Mouse (Mus musculus): ENCODE measurements at regions not wholly inside any gene's neighbourhood (a gene's known extent, or its start where the extent isn't known, plus 50 kb on each side); places are given as distances from the start of the nearest gene placed in this dataset.
A peak's percentile ranks its signal among the peaks of the same experiment; 100 is the strongest.
"Not testable (repeated sequence)": the region's sequence is repeated elsewhere in the genome, so short reads cannot be mapped to it uniquely, and the experiment has no call there.

DNA sequence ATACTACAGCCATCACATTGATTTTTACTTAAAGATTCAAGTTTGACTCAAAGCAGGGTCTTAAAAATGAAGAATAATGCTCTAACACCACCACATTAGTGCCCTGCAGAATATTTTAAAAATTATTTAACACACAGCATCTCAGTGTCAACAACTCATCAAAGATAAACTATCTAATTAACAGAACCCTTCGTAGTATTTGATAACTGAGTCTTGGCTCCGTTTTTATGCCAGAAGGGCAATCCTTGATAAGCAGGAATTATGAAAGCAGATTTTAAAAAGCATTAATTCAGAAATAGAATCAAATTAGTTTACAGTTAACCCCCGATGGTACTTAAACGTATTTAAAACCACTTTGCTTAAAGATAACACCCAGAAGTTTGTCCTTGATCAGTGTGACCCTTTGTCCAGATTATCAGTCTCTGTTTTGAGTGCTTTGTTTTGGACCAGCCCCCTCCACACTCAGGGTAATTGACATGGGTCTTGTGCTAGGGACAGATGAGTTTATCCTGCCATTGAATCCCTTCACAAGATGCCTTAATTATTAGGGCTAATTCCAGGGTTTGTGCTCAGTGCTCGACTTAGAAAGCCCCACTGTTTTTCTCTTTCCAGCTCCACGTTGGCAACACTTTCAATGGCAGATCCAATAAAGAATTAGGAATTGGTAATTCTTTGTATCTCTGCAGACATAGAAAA, 69.4 kb upstream of the Dph6 start:
- DNase-seq: no peak

DNA sequence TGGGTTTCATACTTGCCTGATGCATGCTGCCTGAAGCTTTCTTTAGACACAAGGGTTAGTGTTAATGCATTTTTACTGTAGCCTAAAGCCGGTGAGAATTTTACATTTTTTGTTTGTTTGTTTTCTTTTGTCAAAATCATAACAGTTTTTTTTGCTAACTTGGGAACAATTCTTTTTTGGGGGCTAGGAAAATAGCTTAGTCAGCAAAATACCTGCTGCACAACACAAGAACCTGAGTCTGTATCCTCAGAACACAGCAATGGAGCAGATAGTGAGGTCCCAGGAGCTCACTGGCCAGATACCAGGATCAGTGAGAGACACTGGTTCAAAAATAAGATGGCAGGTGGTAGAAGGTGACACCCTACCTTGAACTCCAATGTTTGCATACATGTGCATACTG, 72.4 kb upstream of the Dph6 start:
- DNase-seq: no peak

DNA sequence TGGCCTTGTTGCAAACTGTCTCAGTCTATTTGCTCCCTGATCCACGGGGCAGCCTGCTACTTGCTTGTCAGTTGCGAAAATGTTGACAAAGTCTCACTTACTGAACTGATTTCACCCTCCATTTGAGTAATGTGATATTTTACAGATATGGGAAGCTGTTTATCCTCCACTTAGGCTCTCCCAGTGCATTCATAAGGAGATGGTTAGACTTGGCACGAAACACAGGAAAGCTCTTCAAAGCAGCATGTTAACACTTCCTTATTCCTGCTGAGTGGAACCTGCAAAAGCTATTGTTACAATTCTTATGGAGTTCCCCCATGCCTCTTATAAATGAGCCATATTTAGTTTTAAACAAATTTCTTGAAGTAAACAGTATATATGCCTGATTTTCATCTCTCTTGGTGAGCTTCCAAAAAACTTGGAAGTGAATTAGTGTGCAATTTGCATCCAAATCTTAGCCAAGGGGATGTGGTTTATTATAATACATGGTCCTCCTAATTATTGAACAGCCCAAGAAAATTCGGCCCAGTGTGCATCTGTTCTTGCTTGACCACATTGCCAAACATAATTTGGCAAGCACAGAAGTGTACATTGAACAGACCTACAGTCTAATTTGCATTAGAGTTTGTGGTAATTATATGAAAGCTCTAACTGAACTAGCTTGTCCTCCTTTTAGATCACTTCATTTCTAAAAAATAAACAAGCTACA, 80.3 kb upstream of the Dph6 start:
- DNase-seq: no peak

DNA sequence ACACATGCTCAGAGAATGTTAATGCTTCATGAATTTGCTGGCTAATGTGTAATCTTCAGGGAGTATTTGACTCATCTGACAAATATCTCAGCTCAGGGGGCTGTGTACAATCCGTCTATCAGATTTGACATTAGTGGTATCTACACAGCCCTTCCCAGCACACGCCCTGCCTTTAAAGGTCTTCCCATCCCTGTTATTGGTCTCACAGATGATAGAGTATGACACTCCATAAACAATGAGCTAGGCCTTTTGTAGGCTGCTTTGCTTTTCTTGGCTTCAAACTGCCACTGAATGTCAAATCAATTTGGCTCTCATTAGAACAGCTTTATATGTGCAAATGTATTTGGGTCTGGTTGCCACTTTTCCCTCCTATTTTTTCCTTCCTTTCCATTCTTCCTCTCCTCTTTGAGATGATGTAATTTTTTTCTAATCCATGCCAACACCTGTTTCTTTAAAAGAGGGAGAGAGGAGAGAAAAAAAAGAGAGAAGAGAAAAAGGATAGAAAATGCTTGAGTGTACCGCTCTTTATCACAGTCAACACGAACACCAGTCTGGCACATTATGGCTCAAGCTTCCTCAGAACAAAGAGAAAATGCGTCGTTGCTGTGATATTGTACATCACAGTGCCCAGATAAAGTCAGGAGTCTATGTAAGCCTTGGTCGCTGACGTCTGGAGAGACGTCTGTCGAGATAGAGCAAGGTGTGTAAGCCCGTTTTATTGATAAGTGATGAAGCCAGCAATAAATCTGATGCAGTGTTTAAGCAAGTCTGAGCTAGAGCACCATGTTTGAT, 84.9 kb upstream of the Dph6 start:
- no peak for DNase-seq

DNA sequence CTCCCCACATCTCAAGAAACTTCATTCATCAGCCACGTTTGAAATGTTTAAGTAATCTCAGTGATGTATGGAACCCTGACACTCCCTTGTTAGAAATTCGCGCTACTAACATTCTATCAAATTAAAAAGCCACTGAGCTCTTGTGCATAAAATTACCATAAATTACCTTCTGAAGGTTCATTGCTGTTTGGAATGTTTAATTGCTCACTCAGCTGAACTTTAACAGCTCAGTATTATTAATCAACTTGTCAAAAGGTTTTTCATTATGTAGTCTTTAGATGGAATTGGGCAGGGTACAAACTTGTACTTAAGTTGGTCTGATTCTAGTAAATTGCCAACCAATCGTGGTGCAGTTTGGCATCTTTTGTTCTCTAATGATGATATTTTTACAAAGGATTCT, 108.5 kb upstream of the Dph6 start:
- no peak for DNase-seq

DNA sequence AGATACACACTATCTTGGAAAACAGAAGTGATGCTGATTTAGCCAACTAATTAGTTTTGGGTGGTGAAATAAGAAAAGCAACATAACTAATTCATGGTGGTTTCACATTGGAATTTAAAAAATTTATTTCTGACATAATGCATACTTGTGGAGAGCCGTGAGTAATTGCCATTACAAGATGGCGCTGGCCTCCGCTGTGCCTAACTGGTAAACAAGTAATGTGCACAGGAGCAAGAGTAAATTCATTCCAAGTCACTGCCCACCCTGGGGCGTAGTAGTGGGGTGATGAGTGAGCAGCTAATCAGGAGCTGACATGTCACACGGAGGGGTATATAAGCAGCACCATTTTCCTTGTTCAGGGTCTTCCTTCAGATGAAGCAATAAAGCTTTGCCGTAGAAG, 119.0 kb upstream of the Dph6 start:
- DNase-seq: not testable (repeated sequence)

DNA sequence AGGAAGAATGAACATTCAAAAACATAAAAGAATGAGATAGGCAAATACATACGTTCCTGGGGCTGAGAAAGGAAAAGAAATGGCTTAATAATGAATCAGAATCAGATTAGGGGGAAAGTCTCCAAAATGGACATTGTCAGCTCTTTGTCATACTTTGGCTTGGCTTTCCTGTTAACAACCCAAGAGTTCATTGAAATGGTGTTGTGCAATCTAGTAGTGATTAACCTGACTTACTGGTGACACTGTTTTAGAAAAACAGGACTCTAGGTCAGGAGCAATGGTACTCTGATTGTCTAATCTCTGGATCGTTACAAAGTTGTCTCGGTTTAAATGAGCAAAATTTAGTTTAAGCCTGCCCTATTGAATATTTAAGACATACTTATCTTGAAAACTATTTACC, 119.5 kb upstream of the Dph6 start:
- no peak for DNase-seq

DNA sequence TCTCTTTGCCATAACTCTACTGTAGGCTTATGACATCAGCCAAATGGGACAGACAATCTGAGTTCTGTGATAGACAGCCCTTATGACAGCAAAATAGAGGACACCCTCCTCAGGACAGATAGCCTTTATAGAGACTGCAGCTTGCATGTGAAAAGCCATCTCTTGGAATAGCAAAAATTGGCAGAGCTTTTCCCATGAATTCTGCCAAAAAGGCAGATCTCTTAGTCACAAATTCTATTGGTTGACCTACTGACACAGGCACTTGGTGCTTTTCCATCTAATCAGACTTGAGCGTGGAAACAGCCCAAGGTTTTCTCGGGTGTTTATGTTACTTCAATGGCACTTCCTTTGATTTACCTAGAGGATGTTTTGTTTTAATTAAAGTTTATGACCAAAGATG, 120.8 kb upstream of the Dph6 start:
- peak; percentile 24 for DNase-seq

DNA sequence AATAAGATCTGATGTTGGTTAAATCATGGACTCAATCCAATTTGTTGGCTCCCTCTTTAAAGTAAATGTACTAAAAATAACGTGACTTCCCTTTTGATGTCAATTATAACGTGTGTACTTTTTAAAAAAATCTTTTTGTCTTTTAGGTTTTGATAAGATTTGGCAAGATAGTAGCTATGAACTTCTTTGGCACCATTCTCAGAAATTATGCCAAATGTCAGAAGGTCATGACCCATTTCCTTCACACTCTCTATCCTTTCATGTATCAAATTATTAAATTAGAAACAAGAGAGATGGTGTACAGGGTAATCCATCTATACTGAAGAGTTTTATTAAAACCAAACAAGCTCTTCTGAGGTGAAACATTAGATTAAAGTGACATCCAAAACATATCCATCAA, 121.4 kb upstream of the Dph6 start:
- no peak for DNase-seq

DNA sequence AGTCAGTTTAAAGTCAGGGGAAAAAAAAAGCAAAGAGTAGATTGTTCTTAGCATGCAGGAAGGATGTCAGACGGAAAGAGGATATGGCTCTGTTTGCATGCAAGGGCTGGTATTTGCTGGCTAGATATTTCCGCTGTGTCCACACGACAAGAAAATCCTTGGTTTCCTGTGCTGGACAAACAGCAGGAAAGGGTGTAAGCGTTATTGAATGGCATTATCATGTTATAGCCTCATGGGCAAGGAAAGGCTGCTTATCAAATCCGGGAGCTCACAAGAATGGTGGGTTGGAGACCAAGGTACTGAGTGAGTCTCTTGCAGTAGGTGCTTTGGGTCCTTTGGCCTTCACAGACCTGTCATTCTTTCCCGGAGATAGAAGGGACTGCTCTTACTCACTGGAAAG, 127.7 kb upstream of the Dph6 start:
- peak; percentile 18 for DNase-seq

DNA sequence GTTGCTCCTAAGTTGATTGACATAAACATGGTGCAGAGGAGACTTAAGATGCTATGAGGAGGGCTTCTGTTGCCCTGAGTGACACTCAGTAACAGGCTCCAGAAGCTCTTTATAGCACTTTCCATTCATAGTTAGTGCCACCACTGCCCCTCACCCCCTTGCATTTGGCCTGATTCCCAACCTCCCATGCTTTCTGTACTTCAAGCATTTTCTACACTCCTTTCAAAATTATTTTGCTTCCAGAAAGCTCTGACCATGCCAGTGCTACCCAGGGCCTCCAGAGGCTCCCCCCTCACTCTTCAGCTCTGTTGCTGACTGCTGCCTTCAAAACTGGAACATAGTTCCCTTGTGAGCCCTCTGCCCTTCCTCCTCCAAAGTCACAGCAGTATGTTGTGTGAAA, 129.4 kb upstream of the Dph6 start:
- peak; percentile 27 for DNase-seq

DNA sequence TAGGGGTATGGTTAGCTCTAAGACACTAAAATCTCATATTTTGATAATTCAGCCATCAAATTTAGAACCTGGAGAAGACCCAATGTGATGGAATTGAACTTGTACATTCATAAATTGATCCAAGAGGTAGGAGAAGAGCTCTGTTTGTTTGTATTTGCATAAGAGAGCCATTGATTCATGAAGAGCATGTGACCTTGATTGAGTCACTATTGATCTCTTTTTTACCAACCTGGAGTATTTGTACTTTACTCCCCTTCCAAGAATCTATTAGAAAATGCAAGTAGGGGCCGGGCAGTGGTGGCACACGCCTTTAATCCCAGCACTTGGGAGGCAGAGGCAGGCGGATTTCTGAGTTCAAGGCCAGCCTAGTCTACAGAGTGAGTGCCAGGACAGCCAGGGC, 133.5 kb upstream of the Dph6 start:
- DNase-seq: no peak

DNA sequence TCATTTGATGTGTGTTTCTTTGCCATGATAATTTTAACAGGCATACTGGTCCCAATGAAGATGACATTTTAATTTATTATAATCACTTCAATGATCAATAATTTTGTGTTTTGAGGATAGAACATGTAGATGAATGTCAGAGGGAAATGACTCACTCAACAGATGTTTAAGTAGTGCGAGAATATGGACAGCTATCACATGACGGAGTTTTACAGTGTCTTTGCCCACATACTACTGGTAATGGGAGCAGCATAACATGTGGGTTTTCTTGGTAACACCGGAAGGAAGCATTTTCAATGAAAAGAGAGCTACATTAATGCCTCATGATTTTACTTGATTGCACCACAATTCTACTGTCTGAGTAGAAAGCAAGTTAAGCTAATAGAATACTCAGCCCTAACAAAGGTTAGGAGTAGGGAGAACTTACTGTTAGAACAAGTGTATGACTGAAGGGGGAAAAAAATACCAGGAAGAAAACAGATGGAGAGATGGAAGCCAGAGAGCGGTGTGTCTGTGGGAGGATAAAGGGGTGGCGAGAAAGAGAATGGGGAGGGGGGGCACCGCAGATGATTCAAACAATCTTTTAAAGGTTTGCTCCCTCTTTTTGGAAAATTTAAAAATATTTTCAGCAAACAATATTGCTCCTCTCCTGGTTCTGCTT, 142.0 kb upstream of the Dph6 start:
- no peak for DNase-seq

DNA sequence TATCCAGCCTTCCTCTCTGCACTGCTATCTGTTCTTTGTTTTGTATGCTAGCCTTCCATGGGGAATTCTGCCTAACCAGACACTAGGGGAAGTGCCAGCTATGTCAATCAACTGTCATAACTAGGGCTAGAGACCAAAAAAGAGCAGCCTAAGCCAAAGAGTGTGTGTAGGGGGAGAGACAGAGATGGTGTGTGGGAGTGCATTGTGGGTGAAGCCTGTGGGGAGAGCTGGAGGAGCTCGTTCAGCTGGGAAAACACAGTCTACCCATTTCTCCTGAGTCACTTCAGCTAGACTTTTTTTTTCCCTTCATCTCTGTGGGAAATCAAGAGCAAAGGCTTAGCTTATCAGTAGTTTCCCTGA, 142.5 kb upstream of the Dph6 start:
- no peak for DNase-seq

DNA sequence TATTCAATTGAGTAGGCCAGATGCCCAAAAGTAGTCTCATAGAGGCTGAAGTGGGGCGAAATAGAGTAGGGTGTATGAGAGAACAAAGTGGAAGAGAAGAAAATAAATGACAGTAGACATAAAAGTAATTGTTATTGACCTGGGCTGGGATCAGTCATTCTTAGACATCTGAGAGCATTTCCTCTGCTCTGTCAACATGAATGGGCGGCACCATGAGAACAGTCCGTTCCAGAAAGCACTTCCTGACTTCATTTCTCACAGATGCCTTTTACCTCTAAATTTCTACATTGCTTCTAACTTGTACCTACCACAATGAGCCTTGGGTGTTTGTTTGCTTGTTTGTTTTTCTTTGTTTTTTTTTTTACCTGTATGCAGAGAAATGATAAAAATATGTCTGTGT, 148.5 kb upstream of the Dph6 start:
- DNase-seq: no peak

DNA sequence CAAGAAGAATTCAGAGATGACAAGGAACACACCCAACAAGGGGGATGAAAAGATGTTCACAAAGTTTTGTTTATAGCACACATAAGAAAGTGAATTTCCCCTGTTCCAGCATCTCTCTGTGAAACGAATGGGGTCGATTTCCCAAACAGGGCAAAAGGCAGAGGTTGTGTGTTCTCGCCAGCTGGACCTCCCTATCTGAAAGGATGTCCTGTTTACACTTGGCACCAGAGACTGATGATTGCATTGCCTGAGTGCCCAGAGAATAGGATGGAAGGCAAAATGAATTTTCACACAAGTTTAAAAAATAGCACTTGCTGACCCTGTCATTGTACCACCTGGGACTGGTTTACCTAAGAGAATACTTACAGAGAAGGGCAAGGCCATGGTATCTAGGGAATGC, 149.2 kb upstream of the Dph6 start:
- DNase-seq: no peak

DNA sequence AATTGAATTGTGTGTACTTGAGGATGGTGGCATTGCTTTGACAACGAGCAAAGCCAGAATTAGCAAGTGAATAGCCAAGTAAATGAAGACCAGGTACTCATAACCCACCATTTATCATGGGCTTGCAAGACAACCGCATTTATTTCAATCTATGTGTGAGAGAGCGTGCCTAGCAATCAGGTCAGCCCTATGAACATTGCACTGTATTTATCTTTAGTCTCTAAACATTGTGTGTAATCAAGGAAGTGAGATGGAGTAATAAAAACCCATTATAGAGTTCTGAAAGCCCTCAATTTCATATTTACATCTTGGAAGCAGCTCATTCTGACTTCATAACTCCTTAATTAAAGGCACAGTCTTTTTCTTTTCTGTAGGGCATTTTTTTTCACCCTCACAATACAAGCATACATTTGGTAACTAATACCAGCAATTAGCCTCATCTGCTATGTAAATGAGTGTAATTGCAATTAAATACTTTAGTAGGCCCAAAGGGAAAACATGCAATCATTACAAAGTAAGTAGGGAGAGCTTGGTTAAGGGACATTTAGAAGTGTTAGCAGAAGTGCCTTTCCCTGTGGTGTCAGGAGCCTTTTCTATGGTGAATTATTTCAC, 150.8 kb upstream of the Dph6 start:
- DNase-seq: no peak

DNA sequence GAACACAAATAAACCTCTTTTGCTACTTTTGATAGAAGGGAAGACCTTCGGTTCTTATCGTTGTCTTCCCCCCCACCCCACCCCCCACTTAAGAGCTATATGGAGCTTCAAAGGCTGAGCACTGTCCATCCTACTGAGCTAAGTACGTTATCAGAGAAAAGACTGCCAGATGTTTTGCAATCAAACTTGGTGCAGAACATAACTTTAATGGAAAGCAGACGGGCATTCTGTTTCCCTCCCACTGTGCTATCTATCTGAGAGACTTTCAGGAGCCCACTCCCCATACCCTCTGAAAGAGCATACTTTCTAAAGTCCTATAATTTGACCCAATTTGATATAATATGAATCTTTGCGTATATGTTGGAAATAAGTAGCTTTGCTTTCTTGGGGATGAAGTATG, 153.3 kb upstream of the Dph6 start:
- no peak for DNase-seq

DNA sequence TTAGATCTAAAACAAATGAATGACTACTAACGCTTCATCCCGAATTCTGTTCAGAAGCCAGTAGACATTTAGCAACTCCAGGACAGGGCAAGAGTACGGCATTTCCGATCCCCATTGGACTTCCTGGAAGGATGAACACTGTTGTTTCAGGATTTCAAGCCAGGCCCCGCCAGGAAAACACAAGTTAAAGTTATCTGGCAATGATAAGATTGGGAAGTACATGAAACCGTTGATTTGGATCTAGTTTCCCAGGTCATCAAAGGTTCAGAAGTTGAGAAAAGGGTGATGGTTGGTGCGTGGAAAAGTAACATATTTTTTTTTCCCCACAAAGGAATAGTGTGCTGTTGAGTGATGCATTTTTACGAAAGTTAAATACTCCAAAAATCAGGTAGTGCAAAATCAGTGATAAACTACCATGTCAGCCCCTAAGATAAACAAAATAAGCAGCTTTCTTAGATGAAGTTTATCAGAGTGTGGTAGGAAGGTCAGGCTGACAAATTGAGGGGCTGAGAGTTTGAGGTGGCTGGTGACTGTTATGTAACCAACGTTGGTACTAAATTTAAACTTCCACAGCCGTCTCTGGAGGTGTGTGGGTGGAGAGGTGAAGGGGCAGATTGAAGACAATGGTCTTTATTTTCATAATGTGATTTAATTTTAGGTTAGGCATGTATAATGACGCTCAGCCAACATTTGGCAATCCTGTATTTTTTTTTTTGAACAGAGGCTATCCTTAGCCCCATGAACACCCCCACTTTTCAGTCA, 157.6 kb upstream of the Dph6 start:
- DNase-seq: peak; percentile 38

DNA sequence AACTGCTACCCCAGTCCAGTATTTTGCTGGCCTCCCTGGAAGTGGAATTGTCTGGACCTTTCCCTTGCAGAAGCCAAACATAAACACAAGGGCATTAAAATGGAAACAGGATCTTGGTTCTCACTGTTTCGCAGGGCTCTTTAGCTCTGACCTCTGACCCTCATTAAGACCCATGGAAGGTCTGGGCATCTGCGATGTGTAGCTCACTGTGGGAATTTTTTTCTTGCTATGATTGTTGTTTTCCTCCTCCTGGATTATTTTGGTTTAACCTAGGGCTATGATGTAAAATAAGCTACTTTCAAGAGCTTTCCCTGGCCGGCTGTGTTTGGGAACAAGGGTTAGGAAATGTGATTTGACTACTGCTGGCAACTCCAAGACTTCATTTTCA, 158.1 kb upstream of the Dph6 start:
- peak; percentile 10 for DNase-seq

DNA sequence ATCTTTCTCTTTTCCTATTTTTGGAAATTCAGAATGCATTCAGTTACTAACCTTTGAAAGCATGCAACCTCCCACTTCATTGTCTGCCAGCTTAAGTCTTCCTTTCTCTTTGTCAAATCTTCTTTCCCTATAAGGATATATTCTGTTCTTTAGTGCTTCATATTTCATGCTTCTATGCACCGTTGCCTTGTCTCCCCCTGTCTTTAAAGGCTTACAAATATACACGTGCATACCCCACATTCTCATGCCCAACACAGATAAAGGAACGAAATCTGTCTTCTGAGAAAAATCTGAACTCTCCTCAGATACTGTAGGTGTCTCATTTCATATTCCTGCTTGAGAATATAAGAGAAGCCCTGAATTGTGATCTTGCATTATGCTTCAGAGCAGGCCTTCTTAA, 167.9 kb upstream of the Dph6 start:
- no peak for DNase-seq

DNA sequence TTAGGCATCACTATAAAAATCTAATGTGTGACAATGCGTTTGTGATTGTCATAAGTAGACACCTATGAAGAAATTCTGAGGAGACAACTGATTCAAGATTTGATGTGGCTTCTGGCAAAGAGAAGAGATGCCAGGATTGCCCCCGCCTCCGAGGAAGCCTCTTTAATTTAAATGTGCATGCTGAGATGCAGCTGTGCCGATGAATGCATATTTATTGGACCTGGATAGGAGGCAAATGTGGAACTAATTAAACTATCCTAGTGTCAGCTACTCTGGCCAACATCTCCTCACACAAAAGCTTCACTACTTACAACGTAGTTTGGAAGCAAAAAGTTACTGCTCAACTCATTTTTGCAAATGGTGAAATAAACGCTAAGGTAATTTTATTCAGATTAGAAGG, 173.4 kb upstream of the Dph6 start:
- no peak for DNase-seq

DNA sequence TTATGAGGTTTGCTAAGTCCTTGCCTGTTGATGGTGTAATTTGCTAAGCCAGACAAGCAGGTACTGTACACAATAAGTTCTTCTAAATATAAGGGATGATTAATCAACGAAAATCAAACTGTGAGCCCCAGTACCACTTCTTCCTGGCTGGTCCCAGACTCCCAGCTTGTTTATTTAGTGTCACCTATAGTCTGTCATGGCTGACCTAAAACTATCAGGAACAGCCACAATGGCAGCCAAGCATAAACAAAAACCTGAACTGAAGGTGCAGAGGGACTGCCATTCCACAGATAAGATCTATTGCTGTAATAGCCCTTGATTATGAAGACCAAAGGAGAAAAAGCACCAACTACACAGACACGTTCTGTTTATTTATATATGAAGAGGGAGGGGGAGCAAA, 180.9 kb upstream of the Dph6 start:
- no peak for DNase-seq
